Mouse (Mus musculus) hindbrain, embryonic 10.5 days (tissue): ENCODE data around the gene Papss2. TPM values are rescaled to one million over a fixed set of nuclear protein-coding genes. Genes with fewer than 3 reads are reported as not detected.

Experiments
- DNase-seq: peaks from one replicate; pipeline ENCODE4 v3.0.0-alpha.2; 2017; ENCODE audit warnings: low spot score
- H3K27ac ChIP-seq: fragments of 300-500 bp; sonication (generic); 2 replicates; pipeline ENCODE4 v1.5.1; 2016; ENCODE audit warnings: mild to moderate bottlenecking, moderate library complexity
- H3K27me3 ChIP-seq: fragments of 300-500 bp; sonication (generic); 2 replicates; pipeline ENCODE4 v1.6.1; 2016; ENCODE audit warnings: mild to moderate bottlenecking; ENCODE audit not compliant: poor library complexity, insufficient read depth, severe bottlenecking
- H3K36me3 ChIP-seq: fragments of 300-500 bp; sonication (generic); 2 replicates; pipeline ENCODE4 v1.6.1; 2016; ENCODE audit warnings: mild to moderate bottlenecking, moderate library complexity
- H3K4me1 ChIP-seq: fragments of 300-500 bp; sonication (generic); replicated peaks from 2 replicates; pipeline ENCODE4 v1.6.1; 2016; ENCODE audit warnings: mild to moderate bottlenecking
- H3K4me3 ChIP-seq: fragments of 300-500 bp; sonication (generic); 2 replicates; pipeline ENCODE4 v1.5.1; 2016; ENCODE audit warnings: mild to moderate bottlenecking, moderate library complexity
- H3K9me3 ChIP-seq: fragments of 300-500 bp; sonication (generic); 2 replicates; pipeline ENCODE4 v1.6.1; 2016; ENCODE audit warnings: mild to moderate bottlenecking, moderate library complexity
- WGBS: fragments of 180-500 bp; shearing (Covaris S2); methylation state at CpG from one replicate; pipeline ENCODE4 v1.1.7; 2016; 5-methylcytosine and 5-hydroxymethylcytosine counted together
- polyA plus RNA-seq: library from polyadenylated mRNA; unstranded; fragments of >200 nt; fragmentation: Nextera tagmentation; extraction: Ambion mirVana; gene quantifications from 2 replicates; pipeline ENCODE4 v1.2.1, GENCODE M21; 2016

Papss2 gene
- polyA plus RNA-seq: 0.68 and 1.7 TPM in 2 replicates

DNA sequence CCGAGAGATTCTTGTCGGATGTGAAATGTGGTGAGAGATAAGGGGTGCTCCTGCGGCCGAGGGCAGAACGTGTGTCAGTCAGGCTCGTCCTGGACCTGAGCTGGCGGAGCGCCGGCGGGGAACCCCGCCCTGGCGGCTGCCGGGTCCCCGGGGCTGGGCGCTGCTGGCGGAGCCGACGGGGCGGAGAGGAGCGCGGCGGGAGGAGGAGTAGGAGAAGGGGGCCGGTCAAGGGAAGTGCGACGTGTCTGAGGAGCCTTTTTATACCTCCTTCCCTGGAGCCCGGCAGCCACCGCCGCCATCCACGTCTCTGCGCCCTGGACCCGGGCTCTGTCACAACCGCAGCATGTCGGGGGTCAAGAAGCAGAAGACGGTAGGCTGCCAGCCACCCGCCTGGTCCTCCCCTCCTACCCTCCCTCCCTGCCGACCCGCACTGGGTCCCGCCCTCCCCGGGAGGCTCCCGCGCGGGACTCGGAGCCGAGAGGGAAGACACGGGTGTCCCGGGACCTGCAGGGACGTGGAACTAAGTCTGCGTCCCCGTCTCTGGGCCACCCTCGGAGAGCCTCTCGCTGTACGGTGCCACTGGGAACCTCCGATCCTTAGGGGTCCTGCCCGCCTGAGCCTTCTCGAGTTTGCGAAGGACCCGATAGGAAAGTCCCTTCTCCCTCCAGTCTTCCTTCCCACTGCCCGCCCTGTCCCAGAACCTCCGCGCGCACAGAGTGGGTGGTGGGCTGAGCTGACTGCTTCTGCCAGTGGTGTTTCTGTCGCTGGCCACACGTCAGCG lies at the start of gene Papss2:
Gene Papss2, plus strand, starts transcription at position 285 of the 781 bp plus-strand sequence.
- H3K9me3 ChIP-seq: no peaks in the 10 kb centered on the region
- no peaks in the 10 kb centered on the region for H3K36me3 ChIP-seq
- under 1% methylated on average over 64 of the region's 64 CpGs for WGBS
- peak within 1 kb of the TSS; percentile 66 for H3K4me3 ChIP-seq
- DNase-seq: peak; percentile 48
- H3K27me3 ChIP-seq: peaks cover 47% of the 10 kb centered on the region
- H3K27ac ChIP-seq: peak within 1 kb of the TSS; percentile 72; the same call in 1 of the 2 replicates
- peaks cover 10% of the 10 kb centered on the region; the same call in 1 of the 2 replicates for H3K4me1 ChIP-seq

GRCm38 (mm10) chr19:32547396-32547795 lies 48.2 kb upstream of the Papss2 start:
- H3K4me1 ChIP-seq: no peaks in the 10 kb centered on the region
- H3K27me3 ChIP-seq: no peaks in the 10 kb centered on the region
- no peak for DNase-seq
- H3K36me3 ChIP-seq: no peaks in the 10 kb centered on the region
- no peak overlapping the region for H3K4me3 ChIP-seq
- H3K9me3 ChIP-seq: no peaks in the 10 kb centered on the region
- 88% methylated on average over 3 of the region's 3 CpGs for WGBS
- H3K27ac ChIP-seq: no peak overlapping the region

DNA sequence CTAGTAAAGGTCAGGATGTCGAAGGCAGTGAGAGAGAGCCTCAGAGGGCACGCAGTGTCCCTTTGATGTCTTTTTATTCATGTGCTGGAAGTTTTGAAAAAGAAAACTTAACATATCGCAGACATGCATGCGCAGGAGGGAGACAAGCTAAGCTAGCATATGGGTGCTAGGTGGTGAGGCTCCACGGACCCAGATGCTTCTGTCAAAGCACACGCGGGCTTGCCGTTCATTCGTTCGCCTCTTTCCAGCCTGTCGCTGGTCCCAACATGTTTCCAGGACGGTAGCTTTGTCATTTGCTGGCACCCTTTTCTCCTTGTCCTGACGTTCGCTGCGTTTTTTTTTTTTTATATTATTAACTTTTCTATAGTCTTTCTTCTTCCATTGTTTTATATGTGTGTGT lies 47.4 kb upstream of the Papss2 start:
- Histone ChIP-seq H3K4me1 (no peaks in the 10 kb centered on the region), H3K27me3 (no peaks in the 10 kb centered on the region), H3K4me3 (no peak overlapping the region), H3K27ac (no peak overlapping the region), H3K36me3 (no peaks in the 10 kb centered on the region), H3K9me3 (no peaks in the 10 kb centered on the region)
- no peak for DNase-seq
- WGBS: 93% methylated on average over 15 of the region's 15 CpGs

GRCm38 (mm10) chr19:32550446-32550845 lies 45.1 kb upstream of the Papss2 start:
- H3K4me1 ChIP-seq: 0 out of 2 replicates have a peak, but pooled peaks cover 4% of the 10 kb centered on the region
- H3K9me3 ChIP-seq: no peaks in the 10 kb centered on the region
- no peaks in the 10 kb centered on the region for H3K36me3 ChIP-seq
- H3K27ac ChIP-seq: no peak overlapping the region
- no peak for DNase-seq
- 81% methylated on average over 5 of the region's 5 CpGs for WGBS
- no peak overlapping the region for H3K4me3 ChIP-seq
- no peaks in the 10 kb centered on the region for H3K27me3 ChIP-seq

GRCm38 (mm10) chr19:32551442-32551841 lies 44.1 kb upstream of the Papss2 start:
- no peak for DNase-seq
- H3K27me3 ChIP-seq: no peaks in the 10 kb centered on the region
- no peaks in the 10 kb centered on the region for H3K9me3 ChIP-seq
- H3K4me1 ChIP-seq: 0 out of 2 replicates have a peak, but pooled peaks cover 4% of the 10 kb centered on the region
- H3K4me3 ChIP-seq: no peak overlapping the region
- no peaks in the 10 kb centered on the region for H3K36me3 ChIP-seq
- WGBS: 85% methylated on average over 3 of the region's 3 CpGs
- H3K27ac ChIP-seq: no peak overlapping the region

- H3K36me3 ChIP-seq: no peaks in the 10 kb centered on the region
- DNase-seq: no peak
- H3K4me3 ChIP-seq: no peak overlapping the region
- H3K9me3 ChIP-seq: no peaks in the 10 kb centered on the region
- H3K27me3 ChIP-seq: no peaks in the 10 kb centered on the region
- H3K27ac ChIP-seq: no peak overlapping the region
- H3K4me1 ChIP-seq: 0 out of 2 replicates have a peak, but pooled peaks cover 4% of the 10 kb centered on the region
- whole genome bisulfite sequencing: 83% methylated on average over 1 of the region's 1 CpGs
Measured at GRCm38 (mm10) chr19:32552106-32552505, 43.5 kb upstream of the Papss2 start.

- no peak for DNase-seq
- Histone ChIP-seq H3K4me1 (0 out of 2 replicates have a peak, but pooled peaks cover 4% of the 10 kb centered on the region), H3K9me3 (no peaks in the 10 kb centered on the region), H3K36me3 (no peaks in the 10 kb centered on the region), H3K27ac (no peak overlapping the region), H3K27me3 (no peaks in the 10 kb centered on the region), H3K4me3 (no peak overlapping the region)
- WGBS: 86% methylated on average over 3 of the region's 3 CpGs
Measured at GRCm38 (mm10) chr19:32553310-32553709, 42.3 kb upstream of the Papss2 start.

- no peaks in the 10 kb centered on the region for H3K27me3 ChIP-seq
- no peak overlapping the region for H3K4me3 ChIP-seq
- 33% methylated on average over 3 of the region's 3 CpGs for WGBS
- H3K4me1 ChIP-seq: 0 out of 2 replicates have a peak, but pooled peaks cover 4% of the 10 kb centered on the region
- no peaks in the 10 kb centered on the region for H3K36me3 ChIP-seq
- H3K27ac ChIP-seq: no peak overlapping the region
- DNase-seq: no peak
- H3K9me3 ChIP-seq: no peaks in the 10 kb centered on the region
Measured at GRCm38 (mm10) chr19:32555257-32555656, 40.3 kb upstream of the Papss2 start.

GRCm38 (mm10) chr19:32567025-32567424 lies 28.6 kb upstream of the Papss2 start:
- no peaks in the 10 kb centered on the region for H3K36me3 ChIP-seq
- H3K4me1 ChIP-seq: no peaks in the 10 kb centered on the region
- no peak overlapping the region for H3K4me3 ChIP-seq
- H3K9me3 ChIP-seq: no peaks in the 10 kb centered on the region
- no peak for DNase-seq
- H3K27me3 ChIP-seq: no peaks in the 10 kb centered on the region
- 90% methylated on average over 8 of the region's 8 CpGs for WGBS
- no peak overlapping the region for H3K27ac ChIP-seq

- H3K27me3 ChIP-seq: no peaks in the 10 kb centered on the region
- H3K9me3 ChIP-seq: no peaks in the 10 kb centered on the region
- no peaks in the 10 kb centered on the region for H3K4me1 ChIP-seq
- WGBS: 92% methylated on average over 5 of the region's 5 CpGs
- H3K36me3 ChIP-seq: no peaks in the 10 kb centered on the region
- H3K27ac ChIP-seq: no peak overlapping the region
- no peak for DNase-seq
- H3K4me3 ChIP-seq: no peak overlapping the region
Measured at GRCm38 (mm10) chr19:32567447-32567846, 28.1 kb upstream of the Papss2 start.

DNA sequence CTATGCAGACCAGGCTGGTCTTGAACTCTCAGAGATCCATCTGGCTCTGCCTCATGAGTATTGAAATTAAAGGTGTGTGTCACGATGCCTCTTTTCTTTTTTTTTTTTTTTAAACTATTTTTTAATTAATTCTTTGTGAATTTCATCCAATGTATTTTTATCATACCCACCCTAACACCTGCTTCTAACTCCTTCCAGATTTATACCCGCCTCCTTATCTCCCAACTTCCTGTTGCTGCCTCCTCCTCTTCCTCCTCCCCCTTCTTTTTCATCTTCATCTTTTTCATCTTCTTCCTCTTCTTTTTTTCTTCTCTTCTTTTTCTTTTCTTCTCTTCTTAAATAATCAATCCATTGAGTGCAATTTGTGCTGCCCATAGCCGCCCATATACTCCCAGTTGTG lies 27.1 kb upstream of the Papss2 start:
- Histone ChIP-seq H3K36me3 (no peaks in the 10 kb centered on the region), H3K4me1 (no peaks in the 10 kb centered on the region), H3K27me3 (no peaks in the 10 kb centered on the region), H3K9me3 (no peaks in the 10 kb centered on the region), H3K4me3 (no peak overlapping the region), H3K27ac (no peak overlapping the region)
- 89% methylated on average over 3 of the region's 3 CpGs for WGBS
- DNase-seq: no peak

- H3K4me1 ChIP-seq: no peaks in the 10 kb centered on the region
- WGBS: 82% methylated on average over 3 of the region's 3 CpGs
- no peak for DNase-seq
- no peaks in the 10 kb centered on the region for H3K36me3 ChIP-seq
- no peak overlapping the region for H3K4me3 ChIP-seq
- no peak overlapping the region for H3K27ac ChIP-seq
- no peaks in the 10 kb centered on the region for H3K27me3 ChIP-seq
- no peaks in the 10 kb centered on the region for H3K9me3 ChIP-seq
Measured at GRCm38 (mm10) chr19:32568961-32569653, 26.5 kb upstream of the Papss2 start.

DNA sequence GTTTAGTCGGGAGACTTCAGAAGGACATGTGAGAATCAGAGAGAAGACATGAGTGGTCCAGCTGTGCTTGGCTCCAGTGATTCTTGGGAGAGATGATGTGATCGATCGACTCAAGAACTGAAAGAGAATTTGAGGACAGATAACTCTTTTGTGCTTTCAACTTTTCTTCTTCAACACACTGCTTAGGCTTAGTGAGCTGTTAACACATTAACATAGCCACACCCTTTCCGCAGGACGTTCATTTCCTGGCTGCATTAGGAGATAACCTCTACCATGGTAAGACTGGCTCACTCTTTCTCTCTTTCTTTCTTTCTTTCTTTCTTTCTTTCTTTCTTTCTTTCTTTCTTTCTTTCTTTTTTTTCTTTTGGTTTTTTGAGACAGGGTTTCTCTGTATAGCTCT lies 25.9 kb upstream of the Papss2 start:
- no peak overlapping the region for H3K27ac ChIP-seq
- WGBS: 81% methylated on average over 5 of the region's 5 CpGs
- no peak for DNase-seq
- H3K27me3 ChIP-seq: no peaks in the 10 kb centered on the region
- H3K36me3 ChIP-seq: no peaks in the 10 kb centered on the region
- H3K9me3 ChIP-seq: no peaks in the 10 kb centered on the region
- H3K4me1 ChIP-seq: no peaks in the 10 kb centered on the region
- H3K4me3 ChIP-seq: no peak overlapping the region
